Mouse (Mus musculus) myocyte (in vitro differentiated cells): Measurements from ENCODE around the gene Boc.

ENCODE experiments used
- CEBPB ChIP-seq: IDR thresholded peaks from 2 replicates; pipeline ENCODE4 v1.6.1; 2011; ENCODE audit warnings: mild to moderate bottlenecking, moderate library complexity; ENCODE audit not compliant: poor library complexity, insufficient read depth, severe bottlenecking
- E2F4 ChIP-seq: IDR thresholded peaks from one replicate; pipeline ENCODE4 v1.6.1; 2011; ENCODE audit warnings: mild to moderate bottlenecking, control low read depth, moderate library complexity; ENCODE audit not compliant: insufficient read depth
- MAX ChIP-seq: IDR thresholded peaks from one replicate; pipeline ENCODE4 v1.6.1; 2011; ENCODE audit warnings: low read depth, mild to moderate bottlenecking, control low read depth
- MYOD1 ChIP-seq, 3 experiments: IDR thresholded peaks; one replicate each; pipeline ENCODE4 v1.6.1; 2011; ENCODE audit warnings: control low read depth in 2 of 3, low read depth in 2 of 3, mild to moderate bottlenecking in 2 of 3, moderate library complexity in 1 of 3; ENCODE audit not compliant: insufficient read length in 2 of 3, control insufficient read depth in 1 of 3
- MYOG ChIP-seq, 3 experiments: IDR thresholded peaks; one replicate each; pipeline ENCODE4 v1.6.1; 2011; ENCODE audit warnings: control low read depth in 2 of 3, low read depth in 2 of 3, mild to moderate bottlenecking in 2 of 3; ENCODE audit not compliant: insufficient read length in 2 of 3, control insufficient read depth in 1 of 3, insufficient read depth in 1 of 3
- POLR2A ChIP-seq: IDR thresholded peaks from one replicate; pipeline ENCODE4 v1.6.1; 2011; ENCODE audit warnings: low read depth, mild to moderate bottlenecking, control low read depth, moderate library complexity; ENCODE audit not compliant: insufficient read length
- POLR2AphosphoS2 ChIP-seq: IDR thresholded peaks from one replicate; pipeline ENCODE4 v1.6.1; 2011; ENCODE audit warnings: low read depth, control low read depth; ENCODE audit not compliant: insufficient read length
- REST ChIP-seq: IDR thresholded peaks from one replicate; pipeline ENCODE4 v1.6.1; 2011; ENCODE audit warnings: mild to moderate bottlenecking, control low read depth, moderate library complexity; ENCODE audit not compliant: insufficient read depth, insufficient read length
- SRF ChIP-seq: IDR thresholded peaks from one replicate; pipeline ENCODE4 v1.6.1; 2011; ENCODE audit warnings: low read depth; ENCODE audit not compliant: control insufficient read depth, insufficient read length
- TCF3 ChIP-seq: IDR thresholded peaks from one replicate; pipeline ENCODE4 v1.6.1; 2011; ENCODE audit warnings: low read depth, control low read depth; ENCODE audit not compliant: insufficient read length
- USF1 ChIP-seq: IDR thresholded peaks from one replicate; pipeline ENCODE4 v1.6.1; 2011; ENCODE audit warnings: low read depth, mild to moderate bottlenecking, control low read depth, moderate library complexity

- TF ChIP-seq POLR2A (no peak), MYOD1 (IDR thresholded peaks at IDR 0.05; ENCODE audit: control insufficient read depth in 1 of 3, insufficient read length in 2 of 3, low read depth in 2 of 3) (no peak), E2F4 (no peak), TCF3 (no peak), USF1 (no peak), MYOG (IDR thresholded peaks at IDR 0.05; ENCODE audit: control insufficient read depth in 1 of 3, insufficient read depth in 1 of 3, insufficient read length in 2 of 3, low read depth in 2 of 3) (no peak), POLR2AphosphoS2 (no peak), MAX (no peak), SRF (no peak), REST (no peak), CEBPB (no peak)
These were observed 78.1 kb downstream of the Boc start for GRCm38 (mm10) chr16:44480616-44481015.
